Mouse (Mus musculus) 3134 (cell line): ENCODE measurements at regions not wholly inside any gene's neighbourhood (a gene's known extent, or its start where the extent isn't known, plus 50 kb on each side); places are given as distances from the start of the nearest gene placed in this dataset.

Experiments
- DNase-seq: peaks from one replicate; pipeline ENCODE4 v3.0.0-alpha.2; 2011; ENCODE audit warnings: low spot score; ENCODE audit not compliant: insufficient read length; ENCODE audit errors: extremely low read depth

DNA sequence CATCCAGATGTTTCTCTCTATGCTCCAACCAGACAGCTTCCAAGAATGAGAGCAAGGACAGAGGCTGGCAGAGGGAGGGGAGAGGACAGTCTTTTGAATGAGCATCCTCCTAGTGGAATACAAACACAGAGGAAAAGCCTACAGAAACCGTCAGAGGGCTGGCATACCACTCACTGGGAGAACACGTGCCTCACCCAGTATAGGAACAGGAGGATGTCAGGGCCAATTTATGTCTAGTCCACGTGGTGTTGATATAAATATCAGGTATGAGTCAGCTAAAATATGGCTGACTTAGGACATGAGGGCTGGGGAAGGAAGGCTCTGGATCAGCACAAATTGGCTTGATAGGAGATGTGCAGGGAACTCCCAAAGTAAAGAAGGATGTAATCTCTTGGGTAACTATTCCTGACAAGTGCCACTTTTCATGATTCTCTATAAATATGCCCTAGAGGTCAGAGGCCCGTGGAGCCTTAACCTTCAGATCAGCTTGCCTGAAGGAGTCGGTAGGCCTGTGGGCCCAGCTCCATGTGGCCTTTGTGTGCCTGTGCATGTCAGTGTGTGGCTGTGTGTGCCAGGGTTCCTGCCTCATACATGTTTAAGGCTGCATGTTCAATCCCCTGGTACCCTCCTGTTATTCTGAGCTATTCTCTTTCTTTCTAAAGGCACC, 531.9 kb upstream of the Gm19410 start:
- DNase-seq: no peak

DNA sequence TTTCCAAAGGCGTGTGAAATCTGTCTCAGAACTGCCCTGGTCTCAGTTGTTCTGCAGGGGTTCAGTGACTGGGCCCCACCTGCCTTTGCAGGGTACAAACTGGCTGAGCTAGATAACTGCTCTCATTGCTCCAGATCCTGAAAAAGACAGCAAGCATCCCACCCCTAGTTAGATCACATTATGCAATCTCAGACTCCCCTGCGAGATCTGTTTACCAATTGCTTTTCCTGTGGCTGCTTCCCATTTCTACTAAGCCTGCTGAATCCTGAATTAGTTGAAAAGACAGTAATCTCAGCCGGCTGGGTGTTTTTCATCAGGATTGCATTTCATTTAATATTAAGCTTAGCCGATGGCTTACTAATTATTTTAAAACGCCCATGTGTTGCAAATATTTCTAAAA, 531.2 kb upstream of the Gm19410 start:
- no peak for DNase-seq

DNA sequence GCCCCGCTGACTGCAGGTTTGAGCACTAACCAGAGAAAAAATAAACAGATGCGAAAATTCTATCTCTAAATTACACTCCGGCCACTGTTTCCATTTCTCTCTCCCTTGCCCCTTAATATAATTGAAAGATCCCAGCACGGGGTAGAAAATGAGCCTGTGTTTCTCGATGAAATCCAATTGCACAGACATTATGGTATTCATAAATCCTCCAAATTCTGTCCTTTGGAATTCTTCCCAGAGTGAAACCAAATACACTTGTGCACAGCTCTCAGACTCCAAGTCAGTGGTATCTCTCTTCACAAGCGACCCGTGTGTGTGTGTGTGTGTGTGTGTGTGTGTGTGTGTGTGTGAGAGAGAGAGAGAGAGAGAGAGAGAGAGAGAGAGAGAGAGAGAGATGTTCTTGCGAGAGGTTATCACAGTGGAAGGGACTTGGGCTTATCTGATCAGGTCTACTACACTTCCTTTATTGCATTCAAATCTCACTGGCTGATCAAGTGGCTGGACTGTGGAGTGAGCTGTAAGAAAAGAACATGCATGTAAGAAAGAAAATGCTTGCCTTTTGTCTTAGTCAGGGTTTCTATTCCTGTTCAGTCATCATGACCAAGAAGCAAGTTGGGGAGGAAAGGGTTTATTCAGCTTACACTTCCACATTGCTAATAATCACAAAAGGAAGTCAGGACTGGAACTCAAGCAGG, 529.6 kb upstream of the Gm19410 start:
- DNase-seq: no peak

DNA sequence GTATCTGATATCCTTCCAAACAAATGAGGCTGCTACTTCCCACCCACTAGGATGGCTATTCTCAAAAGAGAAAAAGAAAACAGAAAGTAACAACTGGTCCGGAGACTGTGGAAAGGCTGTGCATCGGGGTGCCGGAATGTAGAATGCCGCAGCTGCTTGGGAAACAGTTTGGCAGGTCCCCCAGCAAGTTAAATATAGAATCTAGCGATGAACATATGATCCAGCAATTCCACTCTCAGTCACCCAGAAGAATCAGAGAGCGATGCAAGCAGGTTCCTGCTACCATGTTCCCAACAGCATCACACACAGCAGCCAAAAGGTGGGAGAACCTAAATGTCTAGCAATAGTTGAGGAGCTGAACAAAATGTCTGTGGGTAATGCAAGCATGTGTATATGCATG, 528.3 kb upstream of the Gm19410 start:
- no peak for DNase-seq

DNA sequence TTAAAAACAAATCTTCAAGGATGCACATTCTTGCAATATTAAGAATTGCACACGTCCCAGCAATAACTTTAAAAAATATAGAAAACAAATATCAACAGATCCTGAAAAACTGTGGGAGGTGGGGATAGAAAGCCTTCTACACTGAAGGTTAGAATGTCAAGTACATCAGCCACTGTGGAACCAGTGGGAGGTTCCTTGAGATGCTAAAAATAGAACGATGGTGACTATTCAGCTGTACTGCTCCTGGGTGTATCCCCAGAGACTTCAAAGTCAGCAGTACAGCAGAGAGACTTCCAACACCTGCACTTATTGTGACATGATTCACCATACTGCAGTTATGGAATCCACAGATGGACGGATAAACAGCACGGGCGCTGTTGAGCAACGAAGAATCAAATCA, 524.7 kb upstream of the Gm19410 start:
- no peak for DNase-seq

DNA sequence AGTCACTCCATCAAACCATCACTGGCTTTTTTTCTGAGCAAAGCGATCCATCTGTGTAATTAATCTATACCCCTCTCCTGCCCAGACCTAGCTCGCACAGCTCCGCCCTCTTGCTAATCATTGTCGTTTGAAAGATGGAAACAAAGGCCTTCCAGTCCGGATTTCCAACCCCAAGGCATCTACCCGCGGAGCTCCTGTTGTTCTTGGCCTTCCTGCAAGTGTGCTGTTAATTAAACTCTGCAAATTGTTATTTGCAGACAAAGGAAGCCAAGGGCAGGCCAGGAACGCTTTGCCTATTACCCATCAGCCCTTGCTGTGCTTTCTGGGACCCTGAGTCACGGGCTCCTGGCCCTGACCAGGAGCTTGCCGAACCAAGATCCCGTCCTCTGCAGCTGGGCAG, 522.0 kb upstream of the Gm19410 start:
- no peak for DNase-seq

DNA sequence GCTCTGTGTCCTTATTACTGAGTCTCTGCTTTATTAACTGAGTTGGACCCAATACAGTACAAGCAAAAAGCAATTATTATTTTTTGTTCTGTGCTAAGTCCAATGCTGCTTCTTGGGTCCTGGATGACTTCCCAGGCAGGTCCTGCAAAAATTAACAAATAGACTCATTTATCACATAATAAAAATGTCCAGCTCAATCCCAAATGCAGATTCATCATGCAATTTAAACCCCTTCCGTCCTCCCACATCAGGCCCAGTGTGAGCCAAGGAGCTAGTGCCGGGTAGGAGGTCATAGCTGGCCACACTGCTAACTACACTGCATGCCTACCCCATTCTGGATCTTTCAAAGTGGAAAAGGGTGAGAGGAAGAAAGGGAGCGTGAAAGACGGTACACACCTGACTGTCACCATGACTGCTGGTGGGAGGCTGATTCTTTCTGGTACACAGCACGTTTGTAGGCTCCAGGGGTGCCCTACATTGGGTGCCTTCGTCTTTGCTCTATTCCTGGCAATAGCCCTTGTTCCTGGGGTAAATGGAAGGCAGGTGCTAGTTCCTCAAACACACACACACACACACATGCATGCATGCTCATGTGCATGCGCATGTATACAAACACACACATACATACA, 515.7 kb upstream of the Gm19410 start:
- DNase-seq: no peak

DNA sequence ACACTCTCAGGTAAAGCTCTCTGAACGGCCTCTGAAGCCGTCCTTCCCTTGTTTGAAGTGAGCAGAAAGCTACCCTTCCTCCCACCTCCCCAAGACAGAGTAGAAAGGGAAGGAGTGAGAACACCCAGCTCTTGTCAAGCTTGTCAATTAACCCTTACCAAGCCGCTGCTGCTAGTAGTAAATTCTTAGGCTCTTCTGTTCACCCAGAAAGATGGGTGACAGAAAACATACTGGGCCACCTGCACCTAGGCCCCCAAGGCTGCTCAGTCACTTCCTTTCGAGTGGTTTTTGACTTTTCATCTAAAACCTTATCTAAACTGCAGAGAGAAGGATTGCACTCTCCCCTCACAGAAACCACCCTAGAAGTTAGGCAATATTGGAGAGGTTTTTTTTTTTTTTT, 514.9 kb upstream of the Gm19410 start:
- DNase-seq: no peak

DNA sequence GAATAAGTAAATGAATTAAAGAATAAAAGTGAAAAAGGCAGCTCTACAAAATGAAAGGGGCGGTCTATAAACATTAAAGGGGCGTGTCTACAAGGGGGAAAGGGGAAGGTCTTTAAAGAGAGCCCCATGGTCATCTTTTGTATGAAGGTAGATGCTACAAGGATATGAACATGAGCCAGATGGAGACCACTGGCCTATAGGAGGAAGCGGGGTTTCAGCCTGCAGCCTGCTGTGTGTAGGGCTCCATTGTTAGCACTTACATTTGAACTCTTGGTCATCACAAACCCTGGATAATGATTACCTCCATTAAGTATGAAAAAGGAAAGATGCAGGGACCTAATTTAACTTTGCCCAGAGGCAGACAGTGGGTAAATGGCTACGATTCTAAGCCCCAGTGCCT, 511.6 kb upstream of the Gm19410 start:
- DNase-seq: no peak

DNA sequence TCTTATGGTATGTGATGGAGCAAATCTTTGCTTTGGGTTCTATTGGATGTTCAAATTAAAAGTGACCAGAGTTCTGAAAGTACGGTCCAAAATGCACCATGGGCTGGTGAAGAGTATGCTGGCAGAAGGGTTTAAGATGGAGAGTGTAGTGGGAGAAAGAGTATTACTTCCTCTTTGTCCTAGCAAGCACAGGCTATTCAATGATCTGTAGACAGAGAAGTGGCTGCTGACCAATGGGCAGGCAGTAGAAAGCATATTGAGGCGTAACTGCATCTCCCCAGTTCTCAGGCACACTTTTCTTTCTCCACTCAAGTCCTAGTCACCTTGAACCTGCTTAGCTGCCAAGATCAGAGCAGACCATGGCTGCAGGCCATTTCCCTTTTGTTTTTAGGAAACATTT, 510.3 kb upstream of the Gm19410 start:
- no peak for DNase-seq

DNA sequence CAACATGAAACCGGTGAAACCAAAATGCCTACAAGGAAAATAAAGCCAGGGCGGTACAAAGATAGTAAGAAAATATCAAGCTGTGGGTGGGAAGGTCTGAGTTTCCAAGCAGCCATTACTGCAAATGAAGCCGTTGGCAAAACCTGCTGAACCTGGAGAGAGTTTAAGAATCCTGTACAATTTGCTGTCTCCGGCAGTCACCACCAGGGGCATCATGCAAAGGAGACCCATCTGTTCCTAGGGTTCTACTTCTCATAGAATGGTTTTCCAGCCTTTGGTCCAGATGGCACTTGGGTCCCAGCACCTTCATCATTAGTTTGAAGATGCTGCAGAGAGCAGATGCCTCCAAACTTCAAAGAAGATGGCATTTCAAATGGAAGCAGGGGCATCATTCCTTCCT, 508.6 kb upstream of the Gm19410 start:
- no peak for DNase-seq

DNA sequence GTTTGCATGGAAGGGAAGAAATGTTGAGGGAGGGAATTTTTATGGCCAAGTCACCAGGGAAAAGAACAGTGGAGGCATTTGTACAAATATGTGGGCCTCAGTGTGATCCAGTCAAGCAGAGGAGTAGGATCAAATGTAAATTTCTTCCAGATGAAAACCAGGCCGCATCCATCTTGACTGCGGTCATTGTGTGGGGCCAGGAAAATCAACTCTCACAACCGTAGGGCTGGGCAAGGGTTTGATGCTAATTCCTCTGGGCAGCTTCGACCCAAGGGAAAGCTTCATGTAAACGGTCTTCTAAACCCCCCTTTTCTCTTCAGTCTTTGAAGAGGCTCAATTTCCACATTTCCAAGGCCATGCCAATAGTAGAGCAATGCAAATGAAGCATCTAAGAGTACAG, 497.4 kb upstream of the Gm19410 start:
- no peak for DNase-seq

DNA sequence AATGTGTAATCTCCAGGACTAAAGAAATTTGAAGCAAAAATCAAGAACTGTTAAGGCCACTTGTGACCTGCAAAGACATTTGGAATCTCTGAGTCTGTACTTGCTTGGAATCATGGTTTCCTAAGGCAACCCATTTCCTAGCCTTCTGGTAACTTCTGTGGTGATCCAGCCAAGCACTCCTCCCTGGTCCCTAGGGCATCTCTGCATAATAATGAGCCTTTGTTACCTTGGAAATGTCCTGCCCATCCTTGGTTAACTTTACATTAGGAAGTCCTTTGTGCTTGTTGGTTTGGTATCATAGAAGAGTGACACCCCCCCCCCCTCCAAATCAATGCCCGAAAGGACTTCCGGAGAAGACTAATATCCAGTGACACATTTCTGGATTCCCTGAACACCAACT, 496.6 kb upstream of the Gm19410 start:
- DNase-seq: no peak

DNA sequence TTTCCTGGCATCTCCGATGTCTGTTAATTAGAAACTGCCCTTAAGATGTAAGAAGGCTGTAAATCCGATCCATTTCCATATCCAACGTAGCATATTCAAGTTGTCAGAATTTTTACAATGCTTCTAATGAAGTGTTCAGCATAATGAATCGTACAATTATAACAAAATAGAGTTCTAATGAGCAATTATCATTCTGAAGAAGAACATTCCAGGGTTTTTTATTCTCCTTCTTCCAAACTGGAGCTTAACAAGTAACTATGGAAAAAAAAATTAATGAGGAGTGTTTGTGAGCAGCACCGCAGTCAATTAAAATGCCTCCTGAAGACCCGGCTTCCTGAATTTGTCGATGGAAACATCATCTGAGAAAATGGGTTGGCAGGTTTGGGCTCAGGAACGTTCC, 489.6 kb upstream of the Gm19410 start:
- no peak for DNase-seq

DNA sequence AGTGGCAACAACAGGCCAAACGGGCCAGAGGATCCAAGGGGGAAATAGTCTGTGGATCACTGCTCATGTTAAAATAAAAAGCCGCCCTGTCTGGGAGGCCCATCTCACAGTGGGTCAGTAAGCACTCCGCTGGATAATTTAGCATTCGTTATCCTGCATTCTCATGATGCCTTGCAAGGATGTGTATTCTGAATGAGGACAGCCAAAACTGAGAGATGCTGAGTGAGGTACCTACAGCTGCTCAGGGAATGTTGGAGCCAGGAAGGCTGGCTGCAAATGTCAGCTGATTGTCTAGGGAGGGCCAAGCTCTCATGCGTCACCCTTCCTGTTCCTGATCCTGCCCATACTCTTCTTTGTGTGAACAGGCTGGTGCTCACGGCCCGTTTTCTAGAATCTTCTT, 489.1 kb upstream of the Gm19410 start:
- DNase-seq: no peak

DNA sequence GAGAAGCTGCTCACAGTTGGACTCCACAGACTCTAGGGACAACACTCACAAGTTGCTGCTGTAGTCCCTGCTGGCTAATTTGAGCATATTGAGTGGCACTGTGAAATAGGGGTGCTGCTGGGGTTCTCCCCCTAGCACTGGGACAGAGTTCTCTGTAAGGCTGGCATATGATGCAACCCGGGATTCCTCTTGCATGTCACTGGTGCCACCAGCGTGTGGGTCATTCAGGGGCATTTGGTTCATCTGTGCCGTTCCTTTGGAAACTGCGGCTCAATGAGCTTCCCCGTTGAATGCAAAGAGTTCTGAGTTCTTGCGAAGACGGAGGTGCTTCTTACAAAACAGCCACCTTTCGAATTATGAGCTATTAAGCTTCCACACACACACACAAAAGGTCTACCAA, 486.6 kb upstream of the Gm19410 start:
- DNase-seq: no peak

DNA sequence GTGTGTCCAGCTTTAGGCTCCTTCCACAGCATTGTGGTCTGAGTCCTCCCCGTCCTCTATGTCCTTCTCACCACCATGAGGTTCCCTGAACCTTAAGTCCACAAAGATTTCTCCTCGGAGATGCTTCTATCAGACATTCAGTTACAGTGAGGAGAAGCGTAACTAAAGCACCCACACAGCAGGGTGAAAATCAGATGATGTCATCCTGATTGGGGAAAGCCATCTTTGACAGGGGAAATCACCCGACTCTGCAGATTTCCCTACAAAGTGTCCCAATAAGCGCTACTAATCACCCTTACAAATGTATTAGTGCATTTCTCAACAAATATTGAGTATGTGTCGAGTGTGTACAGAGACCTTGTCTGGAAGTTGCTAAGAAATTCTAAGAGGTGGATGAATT, 484.8 kb upstream of the Gm19410 start:
- no peak for DNase-seq

DNA sequence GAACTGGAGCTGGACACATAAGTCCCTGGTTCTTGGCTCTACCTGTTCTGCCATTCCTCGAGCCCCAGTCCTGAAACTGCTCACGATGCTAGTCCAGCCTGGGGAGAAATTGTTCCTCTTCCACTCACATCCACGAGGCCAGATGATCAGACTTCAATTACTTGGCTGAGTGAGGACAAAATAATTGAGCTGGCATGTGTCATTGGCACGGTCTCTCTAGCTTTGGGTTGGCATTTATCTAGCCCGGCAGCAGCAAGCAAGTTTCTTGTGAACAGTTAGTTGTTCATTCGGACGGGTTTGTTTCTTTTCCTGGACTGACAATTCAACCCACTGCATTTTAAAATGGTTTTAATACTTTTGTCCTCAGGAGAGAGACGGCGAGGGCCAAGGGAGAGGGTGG, 482.2 kb upstream of the Gm19410 start:
- DNase-seq: no peak

DNA sequence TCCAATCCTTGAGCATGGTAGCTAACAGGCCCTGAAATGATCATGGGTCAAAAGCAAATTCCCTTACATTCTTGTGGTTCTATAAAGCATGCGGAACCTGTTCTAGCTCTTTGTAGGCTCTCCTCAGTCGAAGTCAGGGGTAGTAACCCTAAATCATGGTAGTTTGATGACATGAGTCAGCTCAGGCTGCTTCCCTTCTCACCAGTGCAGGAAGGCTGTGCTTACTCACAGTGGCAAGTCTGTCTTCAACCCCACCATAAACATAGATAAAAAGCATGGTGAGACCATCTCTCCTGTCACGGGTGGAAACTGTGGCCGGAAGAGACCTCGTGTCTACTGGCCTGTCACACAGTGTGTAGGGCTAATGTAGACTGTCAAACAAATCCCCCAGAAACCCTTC, 476.6 kb upstream of the Gm19410 start:
- DNase-seq: no peak

DNA sequence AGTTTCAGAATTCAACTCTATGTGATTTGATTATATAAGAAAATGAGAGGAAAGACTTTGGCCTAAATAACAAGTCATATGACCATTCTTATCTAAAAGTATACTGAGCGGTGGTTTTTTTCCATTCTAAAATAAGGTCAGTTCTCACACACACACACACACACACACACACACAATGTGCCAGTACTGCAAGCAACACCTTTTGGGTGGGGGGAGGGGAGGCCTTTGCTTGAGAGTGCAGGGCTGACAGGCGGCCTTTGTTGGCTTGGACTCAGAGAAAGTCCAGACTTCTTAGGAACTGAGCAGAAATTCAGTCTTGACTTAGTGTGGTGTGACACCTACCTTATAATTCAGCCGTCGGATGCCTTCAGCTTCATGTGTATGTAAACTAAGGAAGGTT, 475.6 kb upstream of the Gm19410 start:
- DNase-seq: no peak

DNA sequence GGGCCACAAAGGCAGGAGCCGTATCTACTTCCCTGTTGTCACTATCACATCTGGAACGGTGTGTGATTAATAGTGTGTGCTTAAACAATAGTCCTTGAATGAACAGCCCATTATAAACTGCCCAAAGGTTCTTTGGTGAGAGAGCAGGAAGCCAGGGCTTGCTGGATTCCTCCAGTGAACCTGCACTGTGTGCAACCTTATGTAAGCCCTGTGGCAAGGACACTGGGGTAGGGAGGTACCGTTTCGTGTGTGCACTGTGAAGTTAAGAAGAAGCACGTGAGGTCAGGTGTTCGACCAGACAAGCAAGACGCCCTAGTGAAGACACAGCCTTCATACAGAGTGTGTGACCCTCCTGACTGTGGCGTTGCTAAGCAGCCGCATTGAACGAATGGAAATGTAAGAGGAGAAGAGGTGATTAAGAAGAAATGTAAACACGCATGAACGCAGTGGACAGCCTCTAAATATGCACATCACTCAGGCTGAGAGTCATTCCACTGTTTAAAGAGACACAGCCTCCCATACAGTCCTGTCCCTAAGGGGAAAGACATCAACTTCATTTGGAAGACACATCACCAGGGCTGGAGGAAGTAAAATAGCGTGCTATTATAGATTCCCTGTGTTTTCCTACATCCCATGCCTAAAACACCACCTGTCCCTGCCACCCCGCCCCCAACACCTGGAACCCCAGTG, 472.0 kb upstream of the Gm19410 start:
- no peak for DNase-seq

DNA sequence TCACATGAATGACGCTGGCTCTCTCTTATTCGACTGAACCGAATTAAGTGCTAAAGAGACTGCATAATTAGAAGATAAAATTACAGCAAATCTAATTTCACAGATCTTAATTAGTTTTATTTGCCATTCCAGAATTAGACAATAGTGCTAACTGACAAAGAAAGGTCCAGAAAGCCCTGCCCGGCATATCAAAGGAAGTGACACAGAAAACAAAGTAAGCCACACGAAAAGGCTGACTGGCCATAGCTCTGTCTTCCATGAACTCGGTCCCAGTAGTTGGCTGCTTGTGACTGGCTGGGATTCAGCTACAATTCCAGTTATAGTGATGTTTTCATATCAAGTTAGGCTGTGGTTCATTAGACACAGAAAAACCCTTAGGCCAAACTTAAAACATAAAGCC, 468.7 kb upstream of the Gm19410 start:
- no peak for DNase-seq
